Mouse (Mus musculus) left cerebral cortex, adult 8-10 months (tissue): ENCODE measurements around the gene Gm42372. TPM values are rescaled to one million over a fixed set of nuclear protein-coding genes. Genes with fewer than 3 reads are reported as not detected.

Experiments used
- DNase-seq, 2 experiments: peaks; one replicate each; pipeline ENCODE4 v3.0.0; 2022; ENCODE audit warnings: low spot score in 2 of 2
- total RNA-seq, 4 experiments: library from RNA; stranded (reverse); gene quantifications; 2 replicates each; pipeline ENCODE4 v1.2.4; 2022

The Gm42372 gene
- total RNA-seq, 4 experiments from 2014 or later: 60.8 to 66.8 (median 62.2) TPM

DNA sequence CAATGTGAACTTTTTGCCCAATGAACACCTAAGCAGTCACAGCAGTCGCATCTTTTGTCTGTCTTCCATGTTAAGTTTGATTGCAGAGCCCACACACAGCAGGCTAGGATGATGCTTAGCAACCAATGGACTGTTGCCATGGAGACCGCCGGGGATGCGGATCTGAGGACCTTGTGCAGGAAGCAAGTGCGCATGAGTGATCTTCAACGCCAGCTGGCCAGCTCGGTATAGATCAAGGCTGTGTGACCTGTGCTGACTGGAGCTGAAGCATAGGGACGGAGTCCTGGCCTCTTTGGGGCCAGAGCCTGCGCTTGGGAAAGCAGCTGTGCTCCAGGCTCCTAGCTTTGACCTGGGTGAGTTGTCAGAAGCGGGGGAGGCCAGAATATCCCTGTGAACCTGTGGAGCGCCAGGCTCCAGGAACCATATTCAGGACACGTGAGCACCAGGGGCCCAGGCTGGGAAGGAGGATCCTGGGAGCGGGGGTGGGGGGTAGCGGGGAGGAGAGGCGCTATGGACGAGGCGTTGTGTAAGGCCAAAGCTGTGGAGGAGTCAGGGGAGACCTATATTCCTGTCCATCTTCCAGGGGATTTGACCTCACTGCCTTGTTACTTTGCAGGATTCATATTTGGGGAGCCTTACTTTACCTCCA, 23.2 kb upstream of the Gm42372 start, which contains the start of gene Pnmal1:
Pnmal1 (plus strand) TSS at position 141 of the 649 bp plus-strand sequence.
- peak; percentile 69 to 97 for DNase-seq

DNA sequence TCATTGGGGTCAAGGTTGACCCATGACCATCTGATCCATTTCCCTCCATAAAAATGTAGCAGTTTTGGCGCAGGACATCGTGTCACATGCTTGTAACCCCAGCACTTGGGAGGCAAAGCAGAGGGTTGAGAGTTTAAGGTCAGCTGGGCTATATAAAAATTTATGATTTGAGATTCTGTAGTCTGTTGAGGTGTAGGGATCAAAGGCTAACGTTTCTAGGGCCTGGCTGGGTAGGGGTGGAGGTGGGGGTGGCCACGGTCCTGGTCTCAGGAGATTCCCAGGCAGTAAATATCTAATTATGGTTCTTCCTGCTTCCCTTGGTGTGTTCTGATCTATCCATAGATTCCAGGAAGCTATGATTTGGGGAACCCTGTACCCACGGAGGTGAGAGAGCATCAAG, 21.2 kb upstream of the Gm42372 start:
- no peak for DNase-seq

DNA sequence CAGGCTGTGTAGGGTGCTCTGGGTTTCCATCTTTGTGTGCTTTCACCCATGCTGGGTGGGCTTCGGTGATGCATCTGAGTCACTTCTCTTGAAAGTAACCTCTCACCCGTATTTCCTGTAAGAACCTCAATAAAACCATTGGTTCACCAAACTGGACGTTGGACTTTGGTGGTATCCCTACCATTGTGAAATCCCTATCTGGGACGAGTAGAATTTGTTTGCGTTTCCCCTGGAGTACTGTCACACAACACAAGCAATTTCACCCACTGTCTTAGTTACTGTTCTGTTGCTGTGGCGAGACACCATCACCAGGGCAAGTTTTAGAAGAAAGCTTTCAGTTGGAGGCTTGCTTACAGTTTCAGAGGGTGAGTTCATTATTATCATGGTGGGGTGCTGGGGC, 14.5 kb upstream of the Gm42372 start:
- DNase-seq: no peak

DNA sequence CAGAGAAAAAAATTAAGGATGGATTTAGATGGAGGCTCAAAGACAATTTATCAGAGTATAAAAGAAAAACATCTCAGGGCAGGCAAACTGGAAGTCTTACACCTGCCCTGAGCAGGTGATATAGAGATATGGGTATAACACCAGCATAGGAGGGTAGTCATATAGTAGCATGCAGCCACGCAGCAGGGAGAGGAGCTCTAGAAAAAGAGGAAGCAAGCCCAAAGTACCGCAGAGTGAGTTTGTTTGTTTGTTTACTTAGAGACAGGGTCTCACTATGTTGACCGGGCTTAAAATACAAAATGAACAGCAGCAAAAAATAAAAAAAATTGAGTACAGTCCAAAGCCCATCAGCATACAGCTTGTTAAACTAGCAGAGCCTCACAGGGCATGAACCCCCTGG, 11.7 kb upstream of the Gm42372 start:
- DNase-seq: no peak

DNA sequence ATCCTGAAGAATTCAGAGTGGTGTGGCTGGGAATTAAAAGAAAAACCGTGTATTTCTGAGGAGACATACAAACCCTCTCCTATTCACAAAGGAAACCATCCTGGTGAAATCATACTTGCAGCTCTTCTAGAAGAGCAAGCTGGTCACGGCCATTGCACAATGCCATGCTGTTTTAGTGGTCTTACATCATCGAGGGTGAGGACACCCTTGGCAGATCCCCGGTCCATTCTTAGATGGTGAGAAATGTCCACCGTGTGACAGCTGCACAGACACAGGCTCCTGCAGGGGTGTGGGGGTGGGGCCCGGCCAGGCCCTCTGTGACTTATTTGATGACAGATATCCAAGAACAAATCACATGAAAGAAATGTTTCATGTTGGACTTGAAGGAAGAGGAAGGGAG, 8.9 kb upstream of the Gm42372 start:
- peak in 1 of 2 experiments; percentile 60 for DNase-seq

DNA sequence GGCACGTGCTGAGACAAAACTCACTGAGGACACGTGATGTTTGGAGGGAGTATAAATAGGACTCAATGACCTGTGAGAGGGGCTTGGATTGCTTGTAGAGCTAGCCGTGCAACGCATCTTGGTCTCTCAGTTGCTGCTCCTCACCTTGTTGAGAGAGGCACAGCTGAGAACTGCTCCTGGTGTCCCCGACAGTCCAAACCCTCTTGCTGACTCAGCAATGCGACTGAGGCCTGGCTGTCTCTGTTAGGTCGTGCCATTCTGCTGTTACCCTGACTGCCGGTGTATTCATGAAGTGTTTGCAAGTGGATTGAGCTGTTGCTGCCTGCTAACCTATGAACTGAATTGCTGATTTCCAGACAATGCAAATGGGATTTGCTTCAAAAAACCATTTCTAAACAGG, 6.6 kb upstream of the Gm42372 start:
- no peak for DNase-seq

DNA sequence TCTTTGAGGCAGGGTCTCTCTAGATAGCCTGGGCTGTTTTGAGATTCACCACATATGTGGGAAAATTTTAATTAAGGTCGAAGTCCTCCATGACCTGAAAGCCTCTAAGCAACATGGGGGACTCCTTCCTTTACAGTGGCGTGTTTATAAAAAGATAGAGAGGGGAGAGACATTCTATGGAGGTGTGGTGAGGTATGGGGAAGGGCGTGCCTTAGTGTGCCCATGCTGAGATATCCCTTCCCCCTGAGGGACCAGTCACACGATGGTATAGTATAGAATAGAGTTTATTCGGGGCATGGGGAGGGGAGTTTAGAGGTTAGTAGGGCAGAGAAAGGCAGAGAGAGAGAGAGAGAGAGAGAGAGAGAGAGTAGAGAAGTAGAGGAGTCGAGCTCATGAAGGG, 4.7 kb upstream of the Gm42372 start:
- no peak for DNase-seq

DNA sequence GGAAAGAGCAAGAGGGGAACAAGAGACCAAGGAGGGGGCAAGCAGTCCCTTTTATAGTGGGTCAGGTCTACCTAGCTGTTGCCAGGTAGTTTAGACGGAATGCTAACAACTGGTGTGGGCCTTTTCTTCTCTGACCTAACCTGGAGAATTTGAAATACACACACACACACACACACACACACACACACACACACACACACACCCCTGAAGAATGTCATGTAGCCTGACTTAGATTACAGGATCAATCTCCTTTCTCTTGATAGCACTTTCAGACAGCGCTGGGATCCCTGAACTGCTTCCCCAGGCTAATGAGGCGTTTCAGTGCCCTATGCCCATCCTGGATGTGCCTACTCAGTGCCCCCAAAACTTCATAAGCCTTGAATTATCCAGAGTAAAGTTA, 4.3 kb upstream of the Gm42372 start:
- DNase-seq: no peak

DNA sequence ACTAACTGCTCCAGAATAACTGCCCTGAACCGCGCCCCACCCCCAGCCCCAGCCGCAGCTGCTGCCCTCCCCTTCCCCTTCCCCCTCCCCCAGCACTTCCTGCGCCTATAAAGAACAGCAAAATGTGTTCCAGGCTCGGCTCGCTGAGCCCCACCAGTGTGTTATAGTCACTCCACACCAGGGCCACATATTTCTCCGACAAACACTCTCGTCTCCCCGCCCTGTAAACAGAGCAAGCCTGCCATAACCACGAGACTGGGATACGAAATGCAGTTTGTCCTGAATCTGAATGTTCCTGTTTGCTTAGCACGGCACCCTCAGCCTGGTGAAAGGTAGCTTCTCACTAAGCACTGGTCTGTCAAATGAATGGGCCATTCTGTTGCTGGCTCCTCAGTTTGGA, 2.5 kb upstream of the Gm42372 start:
- DNase-seq: no peak

DNA sequence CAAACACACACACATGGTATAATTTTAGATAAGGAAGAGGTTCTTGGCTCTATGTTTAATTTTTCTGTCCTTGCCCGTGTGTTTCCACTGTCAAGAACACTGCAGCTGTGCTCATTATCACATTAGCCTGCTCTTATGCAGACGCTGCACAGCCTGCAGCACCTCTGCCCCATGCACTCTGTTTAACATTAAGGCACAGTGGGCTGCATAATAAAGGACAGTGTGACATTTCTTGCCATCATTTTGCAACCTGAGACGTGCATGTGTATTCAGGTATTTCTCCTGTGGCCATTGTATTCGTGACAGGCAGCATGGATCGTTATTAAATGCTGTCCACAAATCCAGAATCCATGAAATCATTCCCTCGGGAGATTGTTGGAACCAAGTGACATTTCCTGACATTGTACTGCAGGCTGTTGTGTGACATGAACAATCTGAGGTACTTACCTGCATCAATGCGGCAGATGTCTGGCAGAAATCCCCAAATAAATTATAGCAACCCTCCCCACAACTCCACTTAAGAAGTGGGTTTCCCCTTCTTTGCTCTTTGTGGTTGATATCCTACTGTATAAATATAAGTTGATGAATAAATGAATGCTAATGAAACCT, 4.8 kb downstream of the Gm42372 start:
- no peak for DNase-seq

DNA sequence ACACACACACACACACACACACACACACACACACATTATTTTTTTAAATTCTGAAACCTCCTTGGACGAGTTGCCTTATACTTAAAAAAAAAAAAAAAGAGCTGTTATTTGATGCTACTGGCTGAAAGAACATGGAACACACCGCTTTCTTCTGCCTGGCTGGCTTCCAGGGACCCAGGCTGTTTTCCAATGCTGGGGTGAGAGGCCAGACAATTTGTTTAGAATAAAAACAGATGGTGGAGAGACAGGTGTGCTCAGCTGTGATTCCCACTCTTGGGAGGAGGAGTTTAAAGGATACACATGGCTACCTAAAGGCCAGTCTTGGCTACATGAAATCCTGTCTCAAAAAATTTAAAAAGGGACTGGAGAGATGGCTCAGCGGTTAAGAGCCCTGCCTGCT, 5.5 kb downstream of the Gm42372 start:
- DNase-seq: no peak

DNA sequence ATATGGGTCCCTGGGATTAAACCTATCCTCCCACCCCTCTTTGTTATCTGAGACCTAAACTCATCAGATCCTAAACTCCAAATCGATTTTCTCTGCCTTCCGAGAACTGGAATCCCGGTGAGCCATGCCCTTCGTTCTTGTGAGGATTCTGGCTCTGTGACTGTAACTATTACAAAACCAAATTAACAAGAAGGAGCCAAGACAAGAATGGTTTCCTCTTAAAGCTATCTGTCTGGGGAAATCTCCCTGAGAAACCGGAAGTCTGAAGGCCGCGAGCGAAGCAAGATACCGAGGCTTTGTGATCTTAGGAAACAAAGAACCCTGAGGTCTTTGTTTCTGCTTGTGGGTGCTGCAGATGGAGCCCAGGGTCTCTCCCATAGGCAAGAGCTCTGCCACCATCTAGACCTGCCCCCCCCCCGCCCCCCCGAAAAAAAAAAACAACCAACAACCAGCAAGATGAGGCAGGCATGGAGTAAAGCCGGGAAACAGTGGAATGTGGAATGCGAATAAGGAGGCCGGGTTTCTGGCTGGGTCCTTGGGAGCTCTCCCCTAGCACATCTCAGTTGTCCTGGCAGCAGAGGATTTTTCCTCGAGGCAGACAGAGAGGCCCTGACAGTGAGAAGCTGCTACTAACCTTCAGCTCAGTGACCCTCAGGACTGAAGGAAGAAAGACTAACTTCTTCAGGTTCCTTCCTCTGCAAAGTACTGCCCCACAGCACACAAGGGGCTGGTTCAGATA, 7.3 kb downstream of the Gm42372 start:
- no peak for DNase-seq

DNA sequence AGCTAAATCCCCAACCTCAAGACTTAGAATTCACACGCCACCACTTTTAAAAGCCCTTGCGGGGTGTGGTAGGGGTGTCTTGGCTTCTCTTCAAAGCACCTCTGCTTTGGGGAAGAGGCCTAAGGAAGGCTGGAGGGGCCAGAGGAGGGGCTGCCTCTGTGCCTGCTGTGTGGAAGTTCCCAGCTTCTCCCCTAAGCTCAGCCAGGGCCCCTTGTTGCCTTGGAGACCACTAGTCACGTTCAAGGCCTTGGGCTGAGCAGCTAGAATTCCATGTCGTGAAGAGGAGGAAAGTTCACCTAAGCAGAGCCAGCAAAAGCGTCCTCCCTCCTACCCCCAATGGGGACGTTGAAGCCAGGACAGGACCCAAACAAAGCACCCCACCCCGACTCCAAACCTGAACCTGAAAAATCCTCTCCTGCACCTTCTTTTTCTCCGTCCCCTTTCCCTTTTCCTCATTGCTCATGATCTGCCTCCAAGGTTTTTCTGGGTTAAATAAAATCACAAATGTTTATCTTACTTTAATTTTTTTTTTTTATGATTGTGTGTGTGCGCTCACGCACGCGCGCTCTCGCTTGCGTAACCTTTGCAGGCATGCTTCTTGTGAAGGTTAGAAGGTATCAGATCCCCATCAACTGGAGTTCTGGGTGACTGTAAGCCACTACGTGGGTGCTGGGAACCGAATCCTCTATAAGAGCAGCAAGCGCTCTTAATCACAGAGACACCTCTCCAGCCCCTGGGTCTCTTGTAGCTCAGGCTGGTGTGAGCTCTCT, 9.0 kb downstream of the Gm42372 start:
- DNase-seq: no peak

DNA sequence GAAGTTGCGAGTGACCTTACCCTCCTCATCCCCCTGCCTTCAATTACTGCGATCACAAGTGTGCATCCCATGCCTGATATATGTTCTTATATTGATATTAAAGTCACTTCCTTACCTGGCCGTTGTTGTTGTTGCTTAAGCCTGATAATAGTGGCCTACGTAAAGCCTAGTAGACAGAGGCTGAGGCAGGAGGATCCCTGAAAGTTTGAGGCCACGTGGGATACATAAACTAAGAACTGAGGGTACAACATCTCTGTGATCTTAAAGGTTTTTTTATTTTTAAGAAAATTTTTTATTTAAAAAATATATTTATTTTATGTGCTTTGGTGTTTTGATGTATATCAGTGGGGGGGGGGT, 9.5 kb downstream of the Gm42372 start, which contains the start of gene Ccdc8:
Ccdc8 (plus strand) TSS at position 258 of the 357 bp plus-strand sequence.
- DNase-seq: no peak

DNA sequence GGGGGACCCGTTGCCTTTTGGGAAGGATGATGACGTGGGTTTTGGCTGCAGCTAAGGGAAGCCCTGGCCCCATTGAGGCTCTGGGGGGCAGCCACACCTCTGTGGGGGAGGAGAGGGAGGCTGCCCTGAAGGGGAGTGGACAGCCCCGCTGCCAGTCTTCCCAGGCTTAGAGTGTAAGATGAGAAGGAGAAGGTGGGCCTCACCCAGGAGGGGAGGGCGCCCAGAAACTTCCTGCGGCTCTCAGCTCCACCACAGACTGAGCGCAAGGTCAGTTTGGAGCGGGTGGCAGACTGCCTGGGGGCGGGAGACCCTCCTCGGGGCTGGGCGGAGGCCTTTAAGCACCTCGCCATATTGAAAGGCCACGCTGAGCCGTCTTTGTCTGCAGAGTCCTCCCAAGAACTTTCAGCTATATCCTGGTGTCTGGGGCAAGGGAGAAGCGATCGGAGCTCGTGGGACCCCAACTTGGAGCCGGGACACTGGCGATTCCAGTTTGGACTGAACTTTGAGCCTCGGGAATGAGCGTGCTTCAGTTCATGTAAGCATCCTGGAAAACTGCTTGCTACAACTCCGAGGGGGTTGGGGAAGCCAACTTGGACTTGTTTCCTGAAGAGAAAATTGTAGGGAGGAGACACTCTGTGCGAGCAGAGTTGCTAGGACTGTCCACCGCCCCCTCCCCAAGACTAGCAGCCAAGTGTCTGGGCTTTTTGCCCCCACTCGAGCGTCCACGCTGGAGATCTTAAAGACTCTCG, 10.9 kb downstream of the Gm42372 start:
- no peak for DNase-seq

DNA sequence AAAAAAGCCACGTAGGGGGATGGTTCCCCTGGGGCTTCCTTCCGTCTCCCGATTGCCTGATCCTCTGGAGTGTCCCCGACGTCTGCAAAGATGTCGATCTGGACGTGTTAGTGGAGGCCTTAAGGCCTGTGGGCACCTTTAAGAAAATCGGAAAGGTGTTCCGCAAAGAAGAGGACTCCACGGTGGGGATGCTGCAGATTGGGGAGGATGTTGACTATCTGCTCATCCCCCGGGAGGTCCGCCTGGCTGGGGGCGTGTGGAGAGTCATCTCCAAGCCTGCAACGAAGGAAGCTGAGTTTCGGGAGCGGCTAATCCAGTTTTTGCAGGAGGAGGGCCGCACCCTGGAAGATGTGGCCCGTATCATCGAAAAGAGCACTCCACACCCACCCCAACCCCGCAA, 11.5 kb downstream of the Gm42372 start:
- DNase-seq: no peak

DNA sequence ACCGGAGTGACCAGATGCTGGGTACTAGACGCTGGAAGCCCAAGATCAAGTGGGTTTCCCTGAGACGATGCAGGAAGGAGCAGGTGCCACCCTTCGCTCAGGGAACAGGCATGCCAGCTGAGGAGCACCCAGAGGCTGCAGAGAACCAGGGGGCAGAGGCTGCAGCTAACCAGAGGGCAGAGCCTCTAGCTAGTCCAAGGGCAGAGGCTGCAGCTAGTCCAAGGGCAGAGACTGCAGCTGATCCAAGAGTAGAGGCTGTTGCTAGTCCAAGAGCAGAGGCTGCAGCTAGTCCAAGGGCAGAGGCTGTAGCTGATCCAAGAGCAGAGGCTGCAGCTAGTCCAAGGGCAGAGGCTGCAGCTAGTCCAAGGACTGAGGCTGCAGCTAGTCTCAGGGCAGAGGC, 12.5 kb downstream of the Gm42372 start:
- no peak for DNase-seq

DNA sequence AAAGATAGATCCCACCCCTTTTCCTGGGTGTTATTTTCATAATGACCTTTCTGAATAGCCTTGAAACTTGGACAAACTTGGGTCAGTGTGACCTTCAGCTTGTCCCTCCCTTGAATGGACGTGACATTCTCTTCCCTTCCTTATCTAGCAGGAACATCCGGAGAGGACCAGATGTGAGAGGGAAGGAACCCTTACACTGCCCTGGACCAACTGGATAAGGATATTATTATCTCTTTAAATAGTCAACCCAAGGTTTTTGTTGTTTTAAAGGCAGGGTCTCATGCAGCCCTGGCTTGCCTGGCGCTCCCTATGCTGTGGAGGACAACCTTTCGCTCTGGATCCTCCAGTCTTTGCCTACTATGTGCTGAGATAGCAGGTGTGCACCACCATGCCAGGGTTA, 16.3 kb downstream of the Gm42372 start:
- no peak for DNase-seq

DNA sequence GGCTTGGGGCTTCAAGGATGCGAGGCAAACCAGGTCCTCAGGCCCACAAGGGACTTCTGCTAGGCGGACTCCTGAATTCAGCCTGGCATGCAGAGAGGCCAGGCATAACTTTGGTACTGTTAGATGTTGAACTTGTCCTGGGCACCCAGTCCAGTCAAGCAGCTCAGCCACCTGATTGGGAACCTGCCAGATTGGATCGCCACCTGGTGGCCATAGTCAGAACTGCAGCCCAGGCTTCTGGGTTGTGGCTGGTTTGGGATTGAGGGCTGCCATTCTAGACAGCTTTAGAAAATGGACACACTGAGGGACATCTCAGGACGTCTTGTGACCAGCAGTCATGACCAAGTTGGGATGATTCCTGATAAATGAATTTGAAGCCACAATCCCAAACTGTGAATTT, 16.8 kb downstream of the Gm42372 start:
- peak; percentile 66 to 98 for DNase-seq

DNA sequence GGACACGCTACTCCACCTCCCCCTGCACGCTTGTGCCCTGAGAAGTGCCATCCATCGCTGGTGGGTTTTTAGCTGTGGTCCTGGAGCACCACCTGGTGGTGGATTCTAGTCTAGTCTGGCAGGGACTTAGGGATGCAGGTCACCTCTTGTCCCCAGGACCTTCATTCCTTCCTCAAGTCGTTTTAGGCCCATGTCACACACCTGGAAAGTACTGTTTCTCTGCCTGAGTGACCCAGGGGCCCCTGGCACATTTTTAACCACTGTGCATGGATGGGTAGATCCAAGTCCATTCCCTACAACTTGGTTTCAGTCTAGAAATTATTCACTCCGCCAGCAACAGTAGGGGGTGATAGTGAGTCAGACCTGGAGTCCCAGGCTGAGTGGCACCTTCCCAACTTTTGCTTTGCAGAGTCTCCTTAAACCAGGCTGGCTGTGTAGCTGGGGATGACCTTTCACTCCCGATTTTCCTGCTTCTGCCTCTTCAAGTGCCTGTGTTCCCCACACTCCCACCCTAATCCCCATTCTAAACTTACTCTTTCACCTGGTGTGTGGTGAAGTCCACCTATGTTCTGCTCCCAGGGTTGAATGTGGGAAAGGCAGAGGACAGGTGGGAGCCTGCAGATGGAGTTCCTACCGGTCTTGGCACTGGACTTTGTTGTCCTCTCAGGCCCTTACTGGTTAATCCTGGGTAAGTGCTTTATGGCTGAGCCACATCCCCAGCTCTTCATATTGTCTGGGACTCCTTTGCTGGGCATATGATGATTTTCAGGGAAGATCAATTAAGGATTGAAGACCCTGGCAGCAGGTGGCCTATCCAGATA, 19.7 kb downstream of the Gm42372 start:
- DNase-seq: peak; percentile 68 to 74
